Mouse (Mus musculus) kidney, postnatal 4 days (tissue): ENCODE measurements around the gene 2010109A12Rik.

Experiments used
- DNase-seq, 2 experiments: peaks; one replicate each; pipeline ENCODE4 v3.0.0; 2021; ENCODE audit warnings: mixed read lengths in 2 of 2

Gene 2010109A12Rik

DNA sequence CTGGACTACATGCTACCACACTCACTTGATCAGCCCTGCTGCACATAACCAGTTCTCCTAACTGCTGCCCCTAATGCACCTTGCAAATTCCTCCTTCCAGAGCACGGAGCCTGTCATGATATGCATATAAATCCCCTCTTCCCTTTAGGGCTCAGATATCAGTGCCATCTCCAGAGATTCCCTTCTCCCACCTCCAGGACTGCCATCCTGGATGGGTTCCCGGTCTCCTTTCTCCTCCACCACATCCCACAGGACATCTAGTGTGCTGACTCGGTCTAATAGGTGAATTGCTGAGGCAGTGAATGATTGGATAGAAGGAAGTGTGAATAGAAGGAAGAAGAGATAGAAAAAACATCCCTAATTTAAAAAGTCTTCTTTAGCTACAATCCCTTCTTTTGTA is 25.4 kb downstream of the 2010109A12Rik start:
- DNase-seq, result no peak

GRCm38 (mm10) chr5:93232838-93233237 is 26.5 kb downstream of the 2010109A12Rik start:
- no peak for DNase-seq

DNA sequence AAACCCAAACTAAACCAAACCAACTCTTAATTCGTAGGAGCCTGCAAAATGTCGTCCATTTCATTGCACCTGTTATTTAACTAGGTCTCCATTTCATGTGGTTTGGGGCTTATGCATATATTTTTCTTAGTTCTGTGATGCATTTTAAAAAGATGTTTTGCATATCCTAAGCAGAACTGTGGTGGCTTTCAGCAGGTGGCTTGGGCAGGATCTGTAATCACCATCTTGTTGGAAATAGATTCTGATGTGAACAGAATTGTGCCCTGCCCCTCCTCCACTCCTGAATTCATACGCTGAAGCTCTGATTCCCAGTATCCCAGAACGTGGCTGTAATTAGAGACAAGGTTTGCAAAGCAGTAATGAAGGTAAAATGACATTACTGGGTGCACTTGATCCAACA is 27.8 kb downstream of the 2010109A12Rik start:
- no peak for DNase-seq

DNA sequence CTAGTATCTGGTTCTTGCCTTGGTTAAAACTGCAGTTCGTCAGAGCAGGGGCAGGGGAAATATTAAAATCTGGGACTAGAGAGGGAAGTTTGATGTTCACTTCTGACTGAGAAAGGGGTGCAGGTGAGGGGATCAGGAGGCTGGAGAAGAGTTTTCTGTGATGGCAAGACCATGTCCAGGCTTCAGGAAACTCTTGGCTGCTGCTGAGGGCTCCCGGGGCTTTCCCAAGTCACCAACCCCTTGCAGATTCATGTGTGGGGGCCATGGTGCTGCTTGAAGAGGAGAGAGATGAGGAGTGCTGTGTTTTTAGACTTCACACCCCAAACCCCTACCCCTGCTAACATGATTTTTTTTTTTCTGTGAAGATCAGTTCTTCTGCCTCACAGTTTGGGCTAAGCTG is 28.3 kb downstream of the 2010109A12Rik start:
- no peak for DNase-seq

DNA sequence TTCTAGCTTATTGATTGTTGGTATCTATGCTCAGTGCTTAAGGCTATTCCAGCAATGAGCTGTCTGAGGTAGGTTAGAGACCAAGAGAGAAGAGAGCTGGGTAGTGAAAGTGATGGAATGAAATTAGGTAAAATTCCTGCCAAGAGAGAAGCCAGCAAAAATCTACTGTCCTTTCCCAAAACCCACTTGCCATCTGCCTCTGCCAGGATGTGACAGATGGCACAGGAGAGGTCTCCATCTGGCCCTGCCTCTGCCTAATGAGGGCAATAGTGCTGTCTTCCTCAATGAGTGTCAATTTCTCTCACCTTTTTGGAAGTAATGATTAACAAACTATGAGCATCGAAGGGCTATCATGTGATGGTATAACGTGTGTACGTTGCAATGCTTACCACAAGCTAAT is 29.6 kb downstream of the 2010109A12Rik start:
- DNase-seq, result no peak

DNA sequence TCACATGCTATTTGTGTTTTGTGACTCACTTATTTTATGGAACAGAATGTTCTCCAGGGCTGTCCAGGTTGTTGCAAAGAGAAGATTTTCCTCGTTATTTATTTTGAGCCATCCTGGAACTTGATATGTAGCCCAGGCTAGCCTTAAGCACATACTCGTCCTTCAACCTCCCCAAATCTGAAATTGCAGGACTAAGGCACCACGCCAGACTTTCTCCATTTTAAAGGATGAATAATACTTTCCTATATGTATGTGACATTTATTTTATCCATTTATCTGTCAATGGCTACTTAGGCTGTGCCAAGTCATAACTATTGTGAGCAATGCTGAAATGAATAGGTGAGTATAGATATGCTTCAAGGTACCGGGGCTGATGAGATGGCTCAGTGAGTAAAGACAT is 30.2 kb downstream of the 2010109A12Rik start:
- no peak for DNase-seq

- no peak for DNase-seq
These were observed 33.5 kb downstream of the 2010109A12Rik start for GRCm38 (mm10) chr5:93239590-93240544.

- DNase-seq, result no peak
These were observed 39.0 kb downstream of the 2010109A12Rik start for GRCm38 (mm10) chr5:93245280-93245679.

GRCm38 (mm10) chr5:93249940-93250578 is 43.7 kb downstream of the 2010109A12Rik start:
- no peak for DNase-seq

DNA sequence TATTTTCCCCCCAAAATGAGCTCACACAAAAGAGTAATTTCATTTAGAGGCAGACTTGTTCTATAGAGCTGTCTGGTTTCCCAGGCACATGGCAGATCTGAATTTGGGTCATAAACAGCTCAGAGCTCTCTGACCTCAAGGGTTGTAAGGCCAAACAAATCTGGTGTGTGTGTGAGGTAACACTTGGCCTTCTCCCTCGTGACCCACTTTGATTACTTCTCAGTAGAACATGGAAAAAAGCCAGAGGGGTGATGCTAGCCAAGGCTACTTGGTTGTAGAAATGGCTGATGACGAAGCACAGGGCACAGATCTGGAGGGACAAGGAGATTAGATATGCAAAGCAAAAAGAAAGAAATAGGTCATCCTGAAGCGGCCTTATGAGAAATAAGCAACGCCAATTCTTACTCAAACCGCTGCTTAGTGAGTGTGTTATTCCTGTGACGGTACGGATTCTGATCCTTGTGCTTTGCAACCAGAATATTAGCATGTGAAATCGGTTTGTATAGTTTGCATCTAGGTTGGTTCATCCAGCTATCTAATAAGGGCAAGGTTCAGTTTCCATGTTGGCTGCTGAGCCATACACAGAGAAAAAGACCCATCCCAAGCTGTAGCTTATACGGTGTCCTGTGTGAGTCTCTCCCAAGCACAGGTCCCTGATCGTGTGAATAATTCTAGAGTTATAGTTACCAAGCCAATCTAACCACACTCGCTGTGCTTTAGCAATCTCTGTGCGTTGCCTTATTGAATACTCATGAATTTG is 44.9 kb downstream of the 2010109A12Rik start:
- DNase-seq, result no peak

- no peak for DNase-seq
These were observed 49.5 kb downstream of the 2010109A12Rik start for GRCm38 (mm10) chr5:93255759-93256265.

DNA sequence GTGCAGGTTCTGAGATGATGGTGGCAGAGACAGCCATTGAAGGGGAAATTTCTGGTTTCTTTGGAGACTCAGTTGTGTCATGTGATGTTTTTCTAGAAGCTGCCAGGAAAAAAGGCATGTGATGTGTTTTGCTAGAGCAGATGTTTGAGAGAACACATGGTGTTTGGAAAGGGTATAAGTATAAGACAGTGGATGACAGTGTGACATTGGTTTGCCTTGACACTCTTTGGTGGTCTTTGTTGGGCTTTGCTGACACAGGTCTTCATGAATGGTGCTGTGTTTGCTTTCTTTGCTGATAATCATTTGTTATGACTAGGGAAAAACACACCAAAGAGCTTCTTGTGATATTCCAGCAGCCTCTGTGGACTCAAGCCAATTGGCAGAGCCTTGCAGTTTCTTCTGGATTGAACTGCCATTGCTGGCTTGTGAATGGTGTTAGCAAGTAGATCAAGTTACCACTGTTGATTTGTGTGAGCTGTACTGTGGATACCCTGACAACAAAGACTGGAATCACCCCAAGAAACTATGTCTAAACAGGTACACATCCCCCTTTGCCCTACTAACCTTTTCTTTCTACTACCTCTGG is 50.6 kb downstream of the 2010109A12Rik start:
- DNase-seq, result no peak

DNA sequence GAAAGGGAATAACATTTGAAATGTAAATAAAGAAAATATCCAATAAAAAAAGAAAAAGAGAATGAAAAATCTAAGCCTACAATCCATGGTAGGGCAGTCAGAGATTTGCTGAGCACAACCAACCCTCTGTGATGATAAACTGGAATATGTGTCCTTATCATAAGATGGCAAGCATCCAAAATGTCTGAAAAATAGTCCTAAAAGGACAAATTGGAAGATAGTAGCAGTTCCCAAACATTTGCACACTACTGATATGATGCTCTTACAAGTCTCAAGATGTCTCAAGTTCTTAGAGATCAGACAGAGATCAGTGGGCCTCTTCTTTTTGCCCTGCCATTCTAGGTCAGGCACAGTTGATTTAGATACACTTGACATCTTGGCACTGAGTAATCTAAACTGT is 53.0 kb downstream of the 2010109A12Rik start:
- no peak for DNase-seq

DNA sequence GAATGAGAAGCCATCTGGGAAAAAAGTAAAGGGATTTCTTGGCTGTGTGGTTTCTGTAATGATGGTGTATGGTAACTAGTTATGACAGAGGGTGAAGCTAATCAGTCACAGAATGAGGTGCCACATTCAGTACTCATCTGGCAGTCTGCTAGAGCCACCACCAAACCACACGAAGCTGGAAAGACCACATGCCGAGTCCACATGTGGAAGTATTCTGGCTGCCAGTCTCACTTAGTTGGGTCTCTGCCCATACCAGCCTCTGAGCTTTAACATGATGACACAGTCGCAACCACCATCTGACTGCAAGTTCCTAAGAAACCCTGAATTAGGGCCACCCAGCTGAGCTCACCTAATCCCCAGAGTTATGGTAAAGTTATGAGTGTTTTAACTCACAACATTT is 54.7 kb downstream of the 2010109A12Rik start:
- no peak for DNase-seq

DNA sequence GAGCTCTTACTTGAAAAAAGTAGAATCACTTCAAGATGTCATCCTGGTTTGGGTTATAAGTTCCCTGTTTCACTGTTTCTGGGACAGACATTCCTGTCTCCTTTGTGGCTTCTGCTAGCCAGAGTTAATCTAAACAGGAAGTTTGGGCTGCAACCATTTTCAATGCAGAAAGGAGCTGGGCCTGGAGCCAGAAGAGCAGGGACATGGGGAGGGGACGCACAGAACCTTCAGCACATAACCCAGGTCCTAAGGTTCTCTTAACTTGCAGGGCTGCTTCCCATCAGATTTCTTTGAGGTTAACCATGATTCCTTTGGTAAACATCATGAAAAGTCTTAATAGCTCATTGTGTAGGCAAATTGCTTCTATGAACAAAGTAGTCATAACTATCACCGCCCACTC is 56.4 kb downstream of the 2010109A12Rik start:
- peak; percentile 31 to 42 for DNase-seq
